Mouse (Mus musculus) erythroblast, embryonic 14.5 days (primary cell): ENCODE data around the gene Chst11.

Source experiments
- GATA1 ChIP-seq: IDR thresholded peaks from 2 replicates; pipeline ENCODE4 v1.6.1; 2012; ENCODE audit warnings: low read length, inconsistent platforms, mixed read lengths
- TAL1 ChIP-seq: IDR thresholded peaks from 3 replicates; pipeline ENCODE4 v1.6.1; 2012; ENCODE audit warnings: low read length, inconsistent platforms, mixed read lengths

DNA sequence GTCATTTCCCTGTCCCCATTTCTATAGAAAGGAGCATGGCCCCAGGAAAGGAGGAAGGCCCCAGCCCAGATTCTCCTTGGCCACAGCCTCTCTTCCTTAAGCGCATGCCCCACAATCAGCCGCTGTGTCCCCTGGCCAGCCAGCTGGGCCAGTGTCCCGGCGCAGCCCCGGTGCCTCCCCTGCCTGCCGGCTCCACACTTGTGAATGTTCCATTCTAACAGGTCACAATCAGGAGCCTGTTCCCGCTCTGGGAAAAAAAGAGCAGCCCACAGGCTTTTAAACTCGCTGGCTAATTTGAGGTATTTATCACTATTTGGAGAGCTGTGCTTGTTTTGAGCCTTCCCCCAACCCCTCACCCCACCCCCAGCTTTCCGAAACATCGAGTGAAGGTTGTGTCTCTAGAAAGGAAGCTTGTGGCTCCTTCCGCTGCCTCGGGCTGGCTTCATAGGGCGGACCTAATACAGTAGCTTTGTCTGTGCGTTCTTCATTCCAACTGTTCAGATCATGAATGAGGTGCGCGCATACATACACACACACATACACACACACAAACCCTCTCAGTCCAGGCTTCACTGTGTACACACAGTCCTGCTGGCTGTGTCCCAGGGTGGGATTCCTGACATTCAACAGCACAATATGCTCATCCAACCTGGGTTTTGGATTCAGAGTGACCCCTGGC is 155.1 kb downstream of the Chst11 start:
- TF ChIP-seq TAL1 (no peak), GATA1 (no peak)
